Mouse (Mus musculus) spleen, adult 2 months (tissue): Measurements from ENCODE around the gene 4930524J08Rik.

ENCODE experiments used
- CTCF ChIP-seq: fragments of 200-500 bp; IDR thresholded peaks from 2 replicates; pipeline ENCODE4 v1.5.1; 2011; ENCODE audit warnings: mild to moderate bottlenecking, inconsistent platforms; ENCODE audit not compliant: insufficient read depth, insufficient read length, insufficient replicate concordance; ENCODE audit errors: extremely low read depth
- POLR2A ChIP-seq: fragments of 200-500 bp; IDR thresholded peaks from 2 replicates; pipeline ENCODE4 v1.6.1; 2011; ENCODE audit warnings: low read depth, low read length, inconsistent platforms

DNA sequence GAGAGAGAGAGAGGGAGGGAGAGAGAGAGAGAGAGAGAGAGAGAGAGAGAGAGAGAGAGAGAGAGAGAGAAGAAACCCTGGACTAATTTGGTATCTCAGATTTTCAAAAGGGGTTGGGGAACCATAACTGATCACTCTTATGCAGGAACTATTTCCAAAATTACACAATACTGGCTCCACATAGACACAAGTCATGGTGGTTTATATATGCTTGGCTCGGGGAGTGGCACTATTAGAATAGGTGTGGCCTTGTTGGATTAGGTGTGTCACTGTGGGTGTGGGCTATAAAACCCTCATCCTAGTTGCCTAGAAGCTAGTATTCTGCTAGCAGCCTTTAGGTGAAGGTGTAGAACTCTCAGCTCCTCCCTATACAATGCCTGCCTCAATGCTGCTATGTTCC, 46.0 kb downstream of the 4930524J08Rik start:
- no peak for TF ChIP-seq CTCF
- TF ChIP-seq POLR2A = no peak
